ENCODE assay signal across 14 mouse cellular contexts in genomic region chr9:48719619-48720018, GRCm38 (mm10).
"Had no signal": no experiment of that assay in that cellular context is flagged by ENCODE, and none has a peak within 500 bp of the region (broad histone marks: within the 10 kb centered on the region; RNA-seq: fewer than 3 reads in every experiment).

No protein-coding gene starts in this region.

- H3K9me3 ChIP-seq: limb, embryonic 13.5 days had no signal

- H3K9ac ChIP-seq: limb, embryonic 13.5 days; liver, embryonic 14.5 days had no signal

- DNase-seq: kidney, adult 11 months; kidney, adult 9 months; kidney, postnatal 36 days; left cerebral cortex, postnatal 4 days; lung, adult 18-20 months; retina, postnatal 1 day; right cerebral cortex, postnatal 4 days; spleen, adult 18-20 months; thymus, adult 18-20 months; thymus, postnatal 14 days had no signal

- H3K4me2 ChIP-seq: limb, embryonic 13.5 days had no signal

- H3K36me3 ChIP-seq: limb, embryonic 13.5 days had no signal

- H3K4me1 ChIP-seq: limb, embryonic 13.5 days had no signal

- H3K4me3 ChIP-seq: limb, embryonic 13.5 days; myocyte had no signal

- H3K27ac ChIP-seq: kidney, postnatal 0 days; limb, embryonic 13.5 days; liver, embryonic 14.5 days had no signal
